Mouse (Mus musculus) midbrain, embryonic 15.5 days (tissue): ENCODE data around the gene Dusp23. TPM values are rescaled to one million over a fixed set of nuclear protein-coding genes. Genes with fewer than 3 reads are reported as not detected.

Experiments used
- ATAC-seq: fragments of 200-750 bp; cut with Nextera tagmentation; replicated peaks from 2 replicates; pipeline ENCODE4 v1.8.0; 2017; ENCODE audit warnings: moderate TSS enrichment
- H3K27ac ChIP-seq: fragments of 300-500 bp; sonication (generic); 2 replicates; pipeline ENCODE4 v1.5.1; 2015; ENCODE audit warnings: mild to moderate bottlenecking, inconsistent platforms
- H3K27me3 ChIP-seq: fragments of 300-500 bp; sonication (generic); replicated peaks from 2 replicates; pipeline ENCODE4 v1.6.1; 2015; ENCODE audit warnings: inconsistent platforms
- H3K36me3 ChIP-seq: fragments of 300-500 bp; sonication (generic); replicated peaks from 2 replicates; pipeline ENCODE4 v1.6.1; 2015; ENCODE audit warnings: inconsistent platforms
- H3K4me1 ChIP-seq: fragments of 300-500 bp; sonication (generic); 2 replicates; pipeline ENCODE4 v1.6.1; 2015; ENCODE audit warnings: inconsistent platforms
- H3K4me2 ChIP-seq: fragments of 300-500 bp; sonication (generic); 2 replicates; pipeline ENCODE4 v1.6.1; 2015; ENCODE audit warnings: inconsistent platforms, mild to moderate bottlenecking, moderate library complexity
- H3K4me3 ChIP-seq: fragments of 300-500 bp; sonication (generic); 2 replicates; pipeline ENCODE4 v1.5.1; 2015; ENCODE audit warnings: mild to moderate bottlenecking, inconsistent platforms
- H3K9ac ChIP-seq: fragments of 300-500 bp; sonication (generic); 2 replicates; pipeline ENCODE4 v1.6.1; 2015; ENCODE audit warnings: mild to moderate bottlenecking, inconsistent platforms
- H3K9me3 ChIP-seq: fragments of 300-500 bp; sonication (generic); 2 replicates; pipeline ENCODE4 v1.6.1; 2016; ENCODE audit warnings: inconsistent platforms
- WGBS: fragments of 180-500 bp; shearing (Covaris S2); methylation state at CpG from one replicate; pipeline ENCODE4 v1.1.7; 2015; ENCODE audit warnings: mixed read lengths; 5-methylcytosine and 5-hydroxymethylcytosine counted together
- polyA plus RNA-seq: library from polyadenylated mRNA; unstranded; fragments of >200 nt; fragmentation: Nextera tagmentation; extraction: Ambion mirVana; gene quantifications from 2 replicates; pipeline ENCODE4 v1.2.1, GENCODE M21; 2015

Gene Dusp23
- polyA plus RNA-seq, 1 experiment from 2014 or later = 6.8 TPM

DNA sequence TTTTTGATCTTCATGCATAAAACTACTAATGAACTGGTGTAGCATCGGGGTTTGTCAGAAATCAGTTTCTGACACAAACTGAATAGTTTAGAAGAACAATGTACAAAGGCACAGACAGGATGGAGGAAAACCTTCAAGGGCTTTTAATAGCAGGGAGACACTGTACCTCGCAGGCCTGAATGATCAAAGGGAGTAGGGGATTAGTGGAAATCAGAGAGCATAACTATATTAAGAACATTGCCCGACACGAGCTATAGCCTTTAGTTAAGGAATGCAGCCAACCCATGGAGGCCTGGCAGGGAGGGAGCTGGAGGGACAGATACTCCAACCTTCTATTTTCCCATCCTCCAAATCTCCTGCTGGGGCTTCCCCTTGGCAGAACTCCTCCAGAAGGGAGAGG is 14.5 kb upstream of the Dusp23 start:
- no peak overlapping the region for H3K4me3 ChIP-seq
- no peaks in the 10 kb centered on the region for H3K4me1 ChIP-seq
- peak; percentile 59 for ATAC-seq
- no peaks in the 10 kb centered on the region for H3K27me3 ChIP-seq
- H3K27ac ChIP-seq = no peak overlapping the region
- H3K36me3 ChIP-seq = no peaks in the 10 kb centered on the region
- no peak overlapping the region for H3K4me2 ChIP-seq
- H3K9ac ChIP-seq = no peak overlapping the region
- 16% methylated on average over 4 of the region's 4 CpGs for WGBS
- no peaks in the 10 kb centered on the region for H3K9me3 ChIP-seq

DNA sequence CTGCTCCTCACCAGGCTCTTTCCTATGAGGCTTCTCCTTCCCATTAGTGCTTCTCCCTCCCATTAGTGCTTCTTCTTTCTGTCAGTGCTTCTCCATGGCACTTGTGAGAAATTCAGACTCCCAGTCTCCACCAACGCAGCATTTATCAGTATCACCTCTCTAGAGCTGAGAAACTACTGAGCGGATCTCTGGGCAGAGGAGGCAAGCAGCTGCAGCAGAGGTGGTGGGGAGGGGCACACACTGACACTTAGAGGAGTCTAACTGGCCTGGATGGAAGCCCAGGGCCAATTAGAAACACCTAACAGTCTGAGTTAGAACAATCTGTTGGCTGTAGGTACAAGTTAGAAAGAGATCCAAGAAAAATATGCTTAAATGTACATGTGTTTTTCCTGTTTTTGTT is 6.0 kb upstream of the Dusp23 start:
- Histone ChIP-seq H3K27me3 (no peaks in the 10 kb centered on the region), H3K9ac (no peak overlapping the region), H3K27ac (no peak overlapping the region), H3K9me3 (no peaks in the 10 kb centered on the region), H3K4me2 (no peak overlapping the region), H3K36me3 (no peaks in the 10 kb centered on the region), H3K4me3 (no peak overlapping the region), H3K4me1 (no peaks in the 10 kb centered on the region)
- 71% methylated on average over 2 of the region's 2 CpGs for WGBS
- no peak for ATAC-seq

DNA sequence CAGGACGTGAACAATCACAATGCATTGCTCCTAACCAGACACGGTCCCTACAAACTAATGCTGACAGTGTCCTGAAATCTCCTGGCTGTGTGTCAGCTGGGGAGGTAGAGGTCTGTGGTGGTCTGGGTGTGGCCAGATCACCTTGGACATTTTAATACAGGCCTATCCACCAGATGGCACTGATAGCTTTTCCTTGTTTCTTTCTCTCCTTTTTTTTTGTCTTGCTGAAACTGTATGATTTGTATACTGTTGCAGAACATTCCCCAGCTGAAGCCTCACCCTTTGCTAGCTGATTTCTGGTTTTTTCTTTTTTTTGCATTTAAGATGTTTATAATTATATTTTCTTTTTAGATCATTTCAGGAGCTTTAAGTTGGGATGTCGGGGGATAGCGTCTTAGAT is 5.0 kb upstream of the Dusp23 start:
- ATAC-seq = no peak
- Histone ChIP-seq H3K27ac (no peak overlapping the region), H3K27me3 (no peaks in the 10 kb centered on the region), H3K9ac (no peak overlapping the region), H3K4me2 (no peak overlapping the region), H3K36me3 (no peaks in the 10 kb centered on the region), H3K4me1 (no peaks in the 10 kb centered on the region), H3K9me3 (no peaks in the 10 kb centered on the region), H3K4me3 (no peak overlapping the region)
- 77% methylated on average over 4 of the region's 4 CpGs for WGBS

DNA sequence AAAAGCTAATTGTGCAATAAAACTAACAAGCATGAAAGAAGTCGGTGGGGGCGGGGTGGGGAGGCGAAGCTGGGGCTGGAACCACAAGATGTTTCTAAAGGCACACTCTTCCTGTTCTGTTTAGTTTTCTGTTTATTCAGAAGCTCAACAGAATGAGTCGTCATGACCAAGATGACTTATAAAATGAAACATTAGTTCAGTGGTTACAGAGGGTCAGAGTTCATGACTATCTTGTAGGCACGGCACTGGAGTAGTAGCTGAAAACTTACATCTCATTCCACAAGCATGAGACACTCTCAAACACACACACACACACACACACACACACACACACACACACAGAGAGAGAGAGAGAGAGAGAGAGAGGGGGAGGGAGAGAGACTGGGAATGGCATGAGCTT is 3.5 kb upstream of the Dusp23 start:
- WGBS = 97% methylated on average over 5 of the region's 5 CpGs
- no peaks in the 10 kb centered on the region for H3K36me3 ChIP-seq
- H3K4me2 ChIP-seq = no peak overlapping the region
- peaks cover 6% of the 10 kb centered on the region for H3K4me1 ChIP-seq
- no peak overlapping the region for H3K27ac ChIP-seq
- H3K4me3 ChIP-seq = no peak overlapping the region
- no peaks in the 10 kb centered on the region for H3K9me3 ChIP-seq
- H3K27me3 ChIP-seq = no peaks in the 10 kb centered on the region
- ATAC-seq = no peak
- H3K9ac ChIP-seq = no peak overlapping the region

DNA sequence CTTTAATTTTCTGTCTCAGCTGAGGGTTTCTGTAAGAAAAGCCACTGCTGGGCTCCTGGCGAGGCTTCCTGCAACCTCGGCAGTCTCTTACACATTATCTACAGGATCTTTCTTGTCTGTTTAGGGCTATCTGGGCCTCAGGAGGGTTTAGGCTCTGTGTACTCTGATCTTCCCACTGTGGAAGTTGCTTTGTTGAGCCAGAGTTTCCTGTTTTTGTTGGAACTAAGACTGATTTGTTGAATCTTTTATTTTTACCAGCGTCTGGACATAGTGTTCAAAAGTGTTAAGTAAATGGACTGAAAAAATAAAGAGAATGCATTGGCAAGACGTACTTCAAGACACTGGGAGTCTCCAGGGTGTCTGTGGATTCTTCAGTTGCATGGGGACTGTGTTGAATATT is 2.5 kb upstream of the Dusp23 start:
- no peak overlapping the region for H3K9ac ChIP-seq
- no peaks in the 10 kb centered on the region for H3K9me3 ChIP-seq
- H3K27ac ChIP-seq = 0 out of 2 replicates have a peak overlapping the region, but pooled peaks have one; percentile 19
- no peaks in the 10 kb centered on the region for H3K36me3 ChIP-seq
- ATAC-seq = no peak
- no peak overlapping the region for H3K4me3 ChIP-seq
- 68% methylated on average over 4 of the region's 4 CpGs for WGBS
- no peaks in the 10 kb centered on the region for H3K27me3 ChIP-seq
- peaks cover 6% of the 10 kb centered on the region for H3K4me1 ChIP-seq
- H3K4me2 ChIP-seq = no peak overlapping the region

DNA sequence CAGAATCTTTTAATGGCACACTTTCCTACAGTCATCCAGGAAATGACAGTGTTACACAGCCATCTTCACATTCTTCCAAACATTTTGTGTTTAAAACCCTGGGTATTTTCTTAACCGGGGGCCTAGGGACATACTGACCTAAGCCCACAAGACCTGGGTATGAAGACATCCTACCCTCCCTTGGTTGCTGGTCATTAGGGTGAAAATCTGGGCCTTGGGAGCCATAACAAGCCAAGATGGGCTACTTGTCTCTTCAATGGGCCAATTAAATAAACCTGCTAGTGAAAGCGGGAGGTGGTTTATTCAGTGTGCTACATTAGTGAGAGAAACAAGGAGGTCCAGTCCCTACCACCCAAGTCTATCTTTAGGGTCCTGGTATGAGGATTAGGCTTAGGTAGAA is 1.4 kb upstream of the Dusp23 start:
- WGBS = 93% methylated on average over 2 of the region's 2 CpGs
- no peak for ATAC-seq
- H3K4me3 ChIP-seq = no peak overlapping the region

DNA sequence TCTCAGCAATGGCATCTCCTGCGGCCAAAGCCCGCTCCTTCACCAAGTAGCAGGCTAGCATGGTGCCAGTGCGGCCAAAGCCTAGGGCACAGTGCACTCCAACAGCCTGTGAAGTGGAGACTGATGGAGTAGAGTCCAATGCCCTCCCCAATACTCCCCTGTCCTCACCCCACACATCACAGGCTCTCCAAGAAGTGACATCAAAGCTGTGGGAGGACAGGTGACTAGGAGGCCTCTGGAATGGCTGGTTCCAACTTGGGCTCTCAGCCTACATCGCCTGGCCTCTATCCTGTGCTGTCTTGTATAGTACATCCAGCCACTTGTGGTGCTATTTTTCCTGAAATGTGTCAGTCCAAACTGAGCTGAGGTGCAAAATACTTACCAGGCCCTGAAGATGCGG is 1.0 kb downstream of the Dusp23 start:
- no peak for ATAC-seq
- Histone ChIP-seq H3K27ac (no peak overlapping the region), H3K9ac (no peak overlapping the region), H3K36me3 (no peaks in the 10 kb centered on the region), H3K9me3 (no peaks in the 10 kb centered on the region), H3K4me2 (no peak overlapping the region), H3K27me3 (no peaks in the 10 kb centered on the region), H3K4me3 (no peak overlapping the region), H3K4me1 (peaks cover 6% of the 10 kb centered on the region)
- 87% methylated on average over 5 of the region's 5 CpGs for whole genome bisulfite sequencing

More for the DNA sequence above, 1.4 kb upstream of the Dusp23 start:
- no peak overlapping the region for H3K27ac ChIP-seq
- no peaks in the 10 kb centered on the region for H3K27me3 ChIP-seq
- H3K4me2 ChIP-seq = no peak overlapping the region
- no peak overlapping the region for H3K9ac ChIP-seq
- no peaks in the 10 kb centered on the region for H3K36me3 ChIP-seq
- H3K4me1 ChIP-seq = peaks cover 6% of the 10 kb centered on the region
- no peaks in the 10 kb centered on the region for H3K9me3 ChIP-seq

DNA sequence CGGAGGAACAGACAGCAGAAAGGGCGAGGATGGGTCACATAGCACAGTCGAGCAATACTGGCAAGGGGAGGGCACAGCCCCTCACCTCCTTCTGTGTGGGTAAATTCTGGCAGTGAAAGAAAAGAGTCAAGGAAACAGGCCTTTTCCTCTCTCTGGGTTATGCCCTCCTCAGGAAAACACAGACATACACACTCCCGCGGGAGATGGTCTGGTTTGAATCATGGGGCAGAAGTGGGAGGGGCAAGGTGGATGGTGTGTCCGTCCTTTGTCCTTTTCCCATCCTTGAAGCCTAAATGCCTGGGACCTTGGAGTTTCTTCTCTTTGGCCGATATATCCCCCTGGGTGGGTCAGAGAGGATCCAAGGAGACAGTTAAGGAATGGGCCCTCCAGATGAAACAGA is 2.9 kb downstream of the Dusp23 start:
- no peak overlapping the region for H3K9ac ChIP-seq

DNA sequence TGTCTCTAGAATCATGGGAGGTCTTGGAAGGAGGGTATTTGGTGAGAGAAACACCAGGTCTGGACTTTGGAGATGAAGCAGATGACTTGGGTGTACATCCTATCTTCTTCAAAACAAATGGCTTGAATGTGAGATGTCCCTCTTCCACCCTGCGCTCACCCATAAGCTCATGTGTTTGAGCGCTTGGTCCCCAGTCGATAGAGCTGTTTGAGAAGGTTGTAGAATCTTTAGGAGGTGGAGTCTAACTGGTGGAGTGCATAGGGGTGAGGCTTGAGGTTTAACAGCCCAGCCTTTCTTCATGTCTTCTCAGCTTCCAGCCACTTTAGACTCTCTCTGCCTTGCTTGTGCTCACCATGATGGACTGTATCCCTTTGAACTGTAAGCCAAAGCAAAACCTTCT is 6.5 kb downstream of the Dusp23 start:
- Histone ChIP-seq H3K9me3 (no peaks in the 10 kb centered on the region), H3K27ac (no peak overlapping the region), H3K4me3 (no peak overlapping the region), H3K36me3 (no peaks in the 10 kb centered on the region), H3K27me3 (no peaks in the 10 kb centered on the region), H3K9ac (no peak overlapping the region), H3K4me2 (no peak overlapping the region), H3K4me1 (no peaks in the 10 kb centered on the region)
- 97% methylated on average over 3 of the region's 3 CpGs for WGBS
- ATAC-seq = no peak

More for the DNA sequence above, 2.9 kb downstream of the Dusp23 start:
- H3K9me3 ChIP-seq = no peaks in the 10 kb centered on the region
- no peaks in the 10 kb centered on the region for H3K36me3 ChIP-seq
- 73% methylated on average over 7 of the region's 7 CpGs for WGBS
- no peak overlapping the region for H3K27ac ChIP-seq
- H3K27me3 ChIP-seq = no peaks in the 10 kb centered on the region
- no peak overlapping the region for H3K4me3 ChIP-seq
- peaks cover 6% of the 10 kb centered on the region for H3K4me1 ChIP-seq
- no peak overlapping the region for H3K4me2 ChIP-seq
- no peak for ATAC-seq

DNA sequence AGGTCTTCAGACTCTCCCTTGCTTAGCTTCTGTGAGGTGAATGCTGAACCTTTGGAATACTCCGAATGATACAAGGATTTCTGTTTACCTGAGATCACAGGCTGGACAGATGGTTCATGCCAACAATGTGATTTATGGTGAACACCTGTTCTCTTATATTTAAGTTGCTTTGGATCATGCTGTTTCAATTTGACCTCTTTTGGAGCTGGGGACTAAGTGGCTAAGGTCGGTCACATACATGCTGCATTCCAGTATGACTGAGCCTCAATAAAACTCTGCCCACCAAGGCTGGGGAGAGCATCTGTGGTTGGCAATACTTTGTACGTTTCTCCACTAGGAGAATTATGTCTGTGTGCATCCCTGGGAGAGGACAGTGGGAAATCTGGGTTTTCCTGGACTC is 8.7 kb downstream of the Dusp23 start:
- H3K9ac ChIP-seq = no peak overlapping the region
- H3K4me3 ChIP-seq = no peak overlapping the region
- no peak for ATAC-seq
- no peak overlapping the region for H3K4me2 ChIP-seq
- no peak overlapping the region for H3K27ac ChIP-seq
- 84% methylated on average over 3 of the region's 3 CpGs for WGBS
- no peaks in the 10 kb centered on the region for H3K36me3 ChIP-seq
- no peaks in the 10 kb centered on the region for H3K9me3 ChIP-seq
- H3K4me1 ChIP-seq = no peaks in the 10 kb centered on the region
- no peaks in the 10 kb centered on the region for H3K27me3 ChIP-seq

DNA sequence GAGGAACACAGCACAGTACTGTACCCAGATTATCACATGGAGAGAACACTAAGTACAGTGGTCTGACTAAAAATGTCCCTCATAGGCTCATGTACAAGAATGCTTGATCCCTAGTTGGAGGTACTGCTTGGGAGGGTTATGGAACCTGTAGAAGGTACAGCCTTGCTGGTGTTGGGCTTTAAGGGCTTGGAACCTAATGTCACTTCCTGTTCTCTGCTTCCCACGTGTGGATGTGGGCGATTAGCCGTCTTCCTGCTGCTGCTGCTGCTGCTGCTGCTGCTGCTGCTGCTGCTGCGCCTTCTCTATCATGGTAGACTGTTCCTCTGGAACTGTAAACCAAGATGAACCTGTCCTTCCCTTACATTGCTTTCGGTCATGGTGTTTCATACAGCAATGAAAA is 9.2 kb downstream of the Dusp23 start:
- Histone ChIP-seq H3K4me2 (no peak overlapping the region), H3K36me3 (no peaks in the 10 kb centered on the region), H3K4me1 (no peaks in the 10 kb centered on the region), H3K9me3 (no peaks in the 10 kb centered on the region), H3K27me3 (no peaks in the 10 kb centered on the region), H3K4me3 (no peak overlapping the region), H3K27ac (no peak overlapping the region), H3K9ac (no peak overlapping the region)
- 84% methylated on average over 5 of the region's 5 CpGs for WGBS
- no peak for ATAC-seq

DNA sequence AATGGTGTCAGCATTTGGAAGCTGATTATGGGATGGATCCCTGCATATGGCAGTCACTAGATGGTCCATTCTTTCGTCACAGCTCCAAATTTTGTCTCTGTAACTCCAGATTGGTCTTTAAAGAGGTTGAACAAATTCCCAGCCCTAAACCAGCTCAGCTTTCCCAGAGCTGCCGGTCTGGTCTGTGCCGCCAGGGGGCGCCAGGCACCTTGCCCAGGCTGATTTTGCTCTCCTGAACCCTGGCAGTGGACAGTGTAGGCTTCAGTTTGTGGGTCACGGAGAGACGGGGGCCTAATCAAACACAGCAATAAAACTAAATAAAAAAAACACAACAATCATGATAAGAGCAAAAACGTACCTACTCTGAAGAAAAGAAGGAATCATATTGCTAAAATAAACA is 13.5 kb downstream of the Dusp23 start:
- Histone ChIP-seq H3K9me3 (no peaks in the 10 kb centered on the region), H3K4me1 (peaks cover 15% of the 10 kb centered on the region), H3K4me2 (no peak overlapping the region), H3K9ac (no peak overlapping the region), H3K4me3 (no peak overlapping the region), H3K36me3 (no peaks in the 10 kb centered on the region), H3K27me3 (no peaks in the 10 kb centered on the region), H3K27ac (no peak overlapping the region)
- 19% methylated on average over 7 of the region's 7 CpGs for WGBS
- ATAC-seq = no peak

DNA sequence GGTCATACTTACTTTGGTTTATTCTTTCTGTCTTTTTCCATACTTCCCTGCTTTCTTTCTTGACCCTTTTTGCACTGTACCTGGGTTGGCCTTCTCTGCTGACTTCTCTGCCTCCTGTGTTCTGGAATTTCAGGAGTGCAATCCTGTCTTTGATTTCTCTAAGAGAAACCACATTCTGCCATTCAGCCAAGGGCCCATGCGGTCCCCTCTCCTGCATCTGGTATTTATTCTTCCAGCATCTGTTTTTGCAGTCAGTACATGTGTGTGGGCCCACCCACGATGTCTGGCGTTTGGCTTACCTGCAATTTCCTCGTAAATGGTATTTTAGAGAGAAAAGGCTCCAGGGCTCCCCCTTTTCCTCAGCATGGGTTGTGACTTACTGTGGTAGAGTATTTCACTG is 14.6 kb downstream of the Dusp23 start:
- no peak overlapping the region for H3K27ac ChIP-seq
- no peaks in the 10 kb centered on the region for H3K27me3 ChIP-seq
- ATAC-seq = no peak
- no peak overlapping the region for H3K4me3 ChIP-seq
- 84% methylated on average over 4 of the region's 4 CpGs for WGBS
- H3K4me1 ChIP-seq = peaks cover 15% of the 10 kb centered on the region
- no peak overlapping the region for H3K9ac ChIP-seq
- no peaks in the 10 kb centered on the region for H3K9me3 ChIP-seq
- no peaks in the 10 kb centered on the region for H3K36me3 ChIP-seq
- no peak overlapping the region for H3K4me2 ChIP-seq
